Mouse (Mus musculus) MEL (cell line): ENCODE data around the gene P2ry6. TPM values are rescaled to one million over a fixed set of nuclear protein-coding genes. Genes with fewer than 3 reads are reported as not detected.

Source experiments
- DNase-seq: peaks from one replicate; pipeline ENCODE4 v3.0.0; 2011; ENCODE audit warnings: low read depth, low spot score
- H3K27ac ChIP-seq: 2 replicates; pipeline ENCODE4 v1.5.1; 2012; ENCODE audit warnings: low read depth, mild to moderate bottlenecking, control low read depth, low read length, moderate library complexity; ENCODE audit not compliant: control insufficient read depth
- H3K27me3 ChIP-seq, 2 experiments: fragments of 150-350 bp in 1 of 2; sonication (generic) in 1 of 2; 2 replicates each; pipeline ENCODE4 v1.6.1; 2012; ENCODE audit warnings: low read length in 2 of 2, mild to moderate bottlenecking in 2 of 2, improper control_type of control experiment in 1 of 2, moderate library complexity in 1 of 2; ENCODE audit not compliant: insufficient read depth in 2 of 2, control insufficient read depth in 1 of 2
- H3K36me3 ChIP-seq, 2 experiments: 2 replicates each; pipeline ENCODE4 v1.6.1; 2012 to 2014; ENCODE audit warnings: low read length in 2 of 2, improper control_type of control experiment in 1 of 2, inconsistent platforms in 1 of 2, mild to moderate bottlenecking in 1 of 2; ENCODE audit not compliant: insufficient read depth in 2 of 2, control insufficient read depth in 1 of 2
- H3K4me1 ChIP-seq, 2 experiments: fragments of 150-350 bp in 1 of 2; sonication (generic) in 1 of 2; 2 replicates each; pipeline ENCODE4 v1.6.1; 2012; ENCODE audit warnings: low read length in 2 of 2, improper control_type of control experiment in 1 of 2, mild to moderate bottlenecking in 1 of 2; ENCODE audit not compliant: insufficient read depth in 2 of 2, control insufficient read depth in 1 of 2
- H3K4me3 ChIP-seq, 2 experiments: fragments of 150-350 bp in 1 of 2; sonication (generic) in 1 of 2; 2 replicates each; pipeline ENCODE4 v1.5.1; 2012; ENCODE audit warnings: low read depth in 2 of 2, low read length in 2 of 2, mild to moderate bottlenecking in 2 of 2, moderate library complexity in 2 of 2, control low read depth in 1 of 2, improper control_type of control experiment in 1 of 2; ENCODE audit not compliant: control insufficient read depth in 1 of 2, insufficient read depth in 1 of 2
- H3K79me2 ChIP-seq: 2 replicates; pipeline ENCODE4 v1.6.1; 2012; ENCODE audit warnings: mild to moderate bottlenecking, low read length, moderate library complexity; ENCODE audit not compliant: control insufficient read depth, poor library complexity, insufficient read depth
- H3K9ac ChIP-seq: 2 replicates; pipeline ENCODE4 v1.6.1; 2012; ENCODE audit warnings: low read depth, mild to moderate bottlenecking, control low read depth, low read length, moderate library complexity; ENCODE audit not compliant: control insufficient read depth, poor library complexity, severe bottlenecking
- H3K9me3 ChIP-seq: fragments of 150-350 bp; sonication (generic); replicated peaks from 2 replicates; pipeline ENCODE4 v1.6.1; 2012; ENCODE audit warnings: mild to moderate bottlenecking, low read length, improper control_type of control experiment, moderate library complexity; ENCODE audit not compliant: insufficient read depth
- CHD2 ChIP-seq: IDR thresholded peaks from 2 replicates; pipeline ENCODE4 v1.6.1; 2011; ENCODE audit warnings: low read length, improper control_type of control experiment
- ELF1 ChIP-seq: IDR thresholded peaks from 2 replicates; pipeline ENCODE4 v1.6.1; 2014; ENCODE audit warnings: low read depth, mild to moderate bottlenecking, inconsistent platforms, low read length, improper control_type of control experiment, moderate library complexity
- GATA1 ChIP-seq: IDR thresholded peaks from 2 replicates; pipeline ENCODE4 v1.6.1; 2011; ENCODE audit warnings: low read depth, low read length, improper control_type of control experiment
- HCFC1 ChIP-seq: IDR thresholded peaks from 2 replicates; pipeline ENCODE4 v1.6.1; 2012; ENCODE audit warnings: low read depth, mild to moderate bottlenecking, inconsistent platforms, low read length, improper control_type of control experiment, moderate library complexity
- KAT2A ChIP-seq: conservative IDR thresholded peaks from 2 replicates; pipeline ENCODE4 v1.6.1; 2012; ENCODE audit warnings: low read depth, low read length, improper control_type of control experiment, inconsistent platforms
- MAZ ChIP-seq: IDR thresholded peaks from 2 replicates; pipeline ENCODE4 v1.6.1; 2012; ENCODE audit warnings: low read depth, mild to moderate bottlenecking, inconsistent platforms, low read length, improper control_type of control experiment
- MEF2A ChIP-seq: IDR thresholded peaks from 2 replicates; pipeline ENCODE4 v1.6.1; 2014; ENCODE audit warnings: low read depth, mild to moderate bottlenecking, inconsistent platforms, low read length, improper control_type of control experiment; ENCODE audit not compliant: poor library complexity, insufficient replicate concordance, severe bottlenecking; ENCODE audit errors: extremely low read depth
- MXI1 ChIP-seq: IDR thresholded peaks from 2 replicates; pipeline ENCODE4 v1.6.1; 2011; ENCODE audit warnings: mild to moderate bottlenecking, low read depth, low read length, improper control_type of control experiment
- MYB ChIP-seq: IDR thresholded peaks from 2 replicates; pipeline ENCODE4 v1.6.1; 2011; ENCODE audit warnings: mild to moderate bottlenecking, low read depth, low read length, improper control_type of control experiment
- MYC ChIP-seq: IDR thresholded peaks from 2 replicates; pipeline ENCODE4 v1.6.1; 2011; ENCODE audit warnings: low read depth, mild to moderate bottlenecking, low read length, improper control_type of control experiment, moderate library complexity
- NELFE ChIP-seq: IDR thresholded peaks from 2 replicates; pipeline ENCODE4 v1.6.1; 2011; ENCODE audit warnings: low read depth, low read length, improper control_type of control experiment
- POLR2A ChIP-seq, 2 experiments: IDR thresholded peaks; 2 replicates each; pipeline ENCODE4 v1.6.1; 2011 to 2012; ENCODE audit warnings: low read length in 2 of 2, mild to moderate bottlenecking in 2 of 2, control low read depth in 1 of 2, improper control_type of control experiment in 1 of 2, low read depth in 1 of 2, moderate library complexity in 1 of 2; ENCODE audit not compliant: control insufficient read depth in 1 of 2, insufficient read depth in 1 of 2, poor library complexity in 1 of 2
- POLR2AphosphoS2 ChIP-seq: IDR thresholded peaks from 2 replicates; pipeline ENCODE4 v1.6.1; 2011; ENCODE audit warnings: low read length, improper control_type of control experiment
- RAD21 ChIP-seq: IDR thresholded peaks from 2 replicates; pipeline ENCODE4 v1.6.1; 2011; ENCODE audit warnings: mild to moderate bottlenecking, low read depth, low read length, improper control_type of control experiment
- RCOR1 ChIP-seq: IDR thresholded peaks from 2 replicates; pipeline ENCODE4 v1.6.1; 2012; ENCODE audit warnings: low read depth, mild to moderate bottlenecking, inconsistent platforms, low read length, improper control_type of control experiment
- SMC3 ChIP-seq: IDR thresholded peaks from 2 replicates; pipeline ENCODE4 v1.6.1; 2011; ENCODE audit warnings: low read depth, low read length, improper control_type of control experiment
- TAL1 ChIP-seq: IDR thresholded peaks from 2 replicates; pipeline ENCODE4 v1.6.1; 2012; ENCODE audit warnings: mild to moderate bottlenecking, inconsistent platforms, low read length, moderate library complexity, mixed read lengths
- TCF12 ChIP-seq: IDR thresholded peaks from 2 replicates; pipeline ENCODE4 v1.6.1; 2014; ENCODE audit warnings: low read depth, mild to moderate bottlenecking, inconsistent platforms, low read length, improper control_type of control experiment, moderate library complexity
- USF2 ChIP-seq, 2 experiments: IDR thresholded peaks; 2 replicates each; pipeline ENCODE4 v1.6.1; 2011 to 2012; ENCODE audit warnings: improper control_type of control experiment in 2 of 2, low read length in 2 of 2, borderline replicate concordance in 1 of 2, inconsistent platforms in 1 of 2, low read depth in 1 of 2, mild to moderate bottlenecking in 1 of 2; ENCODE audit not compliant: insufficient read depth in 1 of 2
- ZC3H11A ChIP-seq: IDR thresholded peaks from 2 replicates; pipeline ENCODE4 v1.6.1; 2012; ENCODE audit warnings: low read depth, mild to moderate bottlenecking, inconsistent platforms, low read length, improper control_type of control experiment
- ZKSCAN1 ChIP-seq: IDR thresholded peaks from 2 replicates; pipeline ENCODE4 v1.6.1; 2012; ENCODE audit warnings: low read depth, mild to moderate bottlenecking, inconsistent platforms, low read length, improper control_type of control experiment, moderate library complexity
- ZMIZ1 ChIP-seq: IDR thresholded peaks from 2 replicates; pipeline ENCODE4 v1.6.1; 2012; ENCODE audit warnings: low read depth, mild to moderate bottlenecking, inconsistent platforms, low read length, improper control_type of control experiment, moderate library complexity
- polyA plus RNA-seq, 2 experiments: library from polyadenylated mRNA; stranded (reverse) in 1 of 2; unstranded in 1 of 2; fragments of >175 nt in 1 of 2; fragments of >200 nt in 1 of 2; gene quantifications; 2 replicates each; pipeline versions ENCODE4 v1.2.1 to v1.2.4; 2012; ENCODE audit warnings: low replicate concordance in 2 of 2, low read depth in 1 of 2; ENCODE audit not compliant: insufficient read length in 2 of 2, insufficient read depth in 1 of 2, missing spikeins in 1 of 2
- total RNA-seq: library from RNA; depleted of rRNA; stranded (reverse); fragments of 300-350 nt; gene quantifications from 2 replicates; pipeline ENCODE4 v1.2.3, GENCODE M21; 2012

P2ry6 gene
- total and polyA plus RNA-seq, 3 experiments = not detected

GRCm38 (mm10) chr7:101011681-101012367, 37.4 kb upstream of the P2ry6 start:
- H3K27me3 ChIP-seq = peaks cover 2 to 5% of the 10 kb centered on the region in 2 experiments; a peak in 3 of 4 replicates
- TF ChIP-seq TCF12 = no peak
- no peak for TF ChIP-seq TAL1
- no peak for TF ChIP-seq MEF2A
- no peak for TF ChIP-seq RCOR1
- TF ChIP-seq CHD2 = no peak
- TF ChIP-seq MYB = no peak
- no peak for TF ChIP-seq HCFC1
- no peak for TF ChIP-seq ZKSCAN1
- no peak for TF ChIP-seq MXI1
- TF ChIP-seq ZC3H11A = no peak
- TF ChIP-seq SMC3 = no peak
- no peak for TF ChIP-seq ELF1
- no peak for TF ChIP-seq NELFE
- TF ChIP-seq MAZ = no peak
- TF ChIP-seq POLR2A (IDR thresholded peaks at IDR 0.05; ENCODE audit: control insufficient read depth in 1 of 2, insufficient read depth in 1 of 2, low read depth in 1 of 2, low read length in 2 of 2, poor library complexity in 1 of 2) = no peak
- TF ChIP-seq GATA1 = no peak
- TF ChIP-seq MYC = no peak
- TF ChIP-seq USF2 (IDR thresholded peaks at IDR 0.05; ENCODE audit: borderline replicate concordance in 1 of 2, insufficient read depth in 1 of 2, low read depth in 1 of 2, low read length in 2 of 2) = no peak
- no peak for TF ChIP-seq POLR2AphosphoS2
- TF ChIP-seq, all 39 proteins: peak for 0
- no peaks in the 10 kb centered on the region for H3K36me3 ChIP-seq
- H3K9ac ChIP-seq = no peak overlapping the region
- peak overlapping the region in 1 of 2 experiments; percentile 3; a peak in 1 of 4 replicates for H3K4me3 ChIP-seq
- H3K79me2 ChIP-seq = no peaks in the 10 kb centered on the region
- no peak overlapping the region for H3K27ac ChIP-seq
- DNase-seq = peak; percentile 27
- no peaks in the 10 kb centered on the region for H3K4me1 ChIP-seq
- H3K9me3 ChIP-seq = no peaks in the 10 kb centered on the region

- TF ChIP-seq MXI1 (no peak), RAD21 (no peak), ELF1 (no peak), SMC3 (no peak), ZMIZ1 (no peak), KAT2A (no peak), MEF2A (no peak), RCOR1 (no peak), CHD2 (no peak)
- peaks cover 1 to 2% of the 10 kb centered on the region in 2 experiments; a peak in 1 of 4 replicates for H3K27me3 ChIP-seq
- DNase-seq = no peak
Observed at GRCm38 (mm10) chr7:101010741-101011140, 36.3 kb upstream of the P2ry6 start.

More at GRCm38 (mm10) chr7:101010741-101011140, 36.3 kb upstream of the P2ry6 start:
- Histone ChIP-seq H3K9me3 (no peaks in the 10 kb centered on the region), H3K27ac (no peak overlapping the region), H3K4me3 (no peak overlapping the region), H3K36me3 (no peaks in the 10 kb centered on the region), H3K9ac (no peak overlapping the region), H3K79me2 (no peaks in the 10 kb centered on the region), H3K4me1 (no peaks in the 10 kb centered on the region)
